Mouse (Mus musculus): ENCODE measurements around the gene Clec4b2. TPM values are rescaled to one million over a fixed set of nuclear protein-coding genes. Genes with fewer than 3 reads are reported as not detected.
"Not testable (repeated sequence)": the region's sequence is repeated elsewhere in the genome, so short reads cannot be mapped to it uniquely, and the experiment has no call there.

The Clec4b2 gene
- total RNA-seq, 2 experiments from 2014 or later, result not detected

DNA sequence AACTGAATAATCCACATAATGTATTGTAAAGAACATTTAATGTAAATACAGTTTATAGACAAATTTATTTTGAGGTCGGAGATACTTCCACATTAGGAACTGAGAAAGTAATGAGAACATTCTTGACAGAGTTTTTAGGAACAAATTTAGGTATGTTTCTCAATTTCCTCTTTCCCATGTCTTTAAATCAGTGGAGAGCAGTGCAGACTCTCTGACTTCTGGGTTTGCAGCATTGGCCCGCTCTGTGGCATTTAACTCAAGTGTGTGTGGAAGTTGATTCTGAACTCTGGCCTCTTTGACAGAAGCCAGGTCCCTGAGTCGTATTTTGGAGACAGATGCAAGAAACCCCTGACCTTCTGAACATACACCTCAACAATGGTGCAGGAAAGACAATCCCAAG lies 57.0 kb downstream of the Clec4b2 start, which contains the start of gene Clec4n:
TSS of gene Clec4n (plus strand) at position 200 of the 400 bp plus-strand sequence.
- intact Hi-C loops (cut with DNase I), result no loop called here
- DNase-seq (ENCODE audit: extremely low spot score in 1 of 2, low spot score in 2 of 2), result no peak
- Histone ChIP-seq H3K4me3 (no peak within 1 kb of the TSS), H3K27ac (no peak within 1 kb of the TSS)
- TF ChIP-seq CTCF (IDR thresholded peaks at IDR 0.05), result no peak

DNA sequence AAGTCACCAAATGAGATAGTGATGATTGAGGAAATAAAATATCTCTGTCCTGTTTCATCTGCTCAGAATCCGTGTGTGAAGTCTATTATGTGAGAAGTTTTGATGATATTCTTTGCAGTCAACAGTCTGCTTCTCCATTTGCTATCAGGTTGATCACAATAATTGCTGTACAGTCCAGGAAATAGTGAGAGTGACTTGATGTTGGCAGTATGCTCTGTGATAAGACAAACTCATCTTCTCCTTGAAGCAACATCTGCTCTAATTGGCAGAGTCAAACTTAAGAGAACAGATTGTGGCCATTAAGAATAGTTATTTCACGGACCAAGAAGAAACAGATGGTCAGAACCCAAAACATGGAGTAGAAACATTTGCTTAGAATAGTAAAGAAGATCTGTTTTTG lies 58.5 kb downstream of the Clec4b2 start:
- intact Hi-C loops (cut with DNase I), result no loop called here
- DNase-seq (ENCODE audit: extremely low spot score in 1 of 2, low spot score in 2 of 2), result no peak
- H3K4me3 ChIP-seq, result no peak overlapping the region
- TF ChIP-seq CTCF (IDR thresholded peaks at IDR 0.05), result no peak
- H3K27ac ChIP-seq, result no peak overlapping the region

- TF ChIP-seq CTCF (IDR thresholded peaks at IDR 0.05), result no peak
- no peak for DNase-seq (ENCODE audit: extremely low spot score in 1 of 2, low spot score in 2 of 2)
- Histone ChIP-seq H3K4me3 (no peak overlapping the region), H3K27ac (no peak overlapping the region)
- intact Hi-C loops (cut with DNase I), result no loop called here
Measured at GRCm38 (mm10) chr6:123237582-123237981, 64.9 kb downstream of the Clec4b2 start.

GRCm38 (mm10) chr6:123244201-123244600 lies 71.5 kb downstream of the Clec4b2 start:
- intact Hi-C loops (cut with DNase I), result no loop called here
- DNase-seq (ENCODE audit: extremely low spot score in 1 of 2, low spot score in 2 of 2), result no peak
- no peak for TF ChIP-seq CTCF (IDR thresholded peaks at IDR 0.05)
- Histone ChIP-seq H3K4me3 (no peak overlapping the region), H3K27ac (no peak overlapping the region)

DNA sequence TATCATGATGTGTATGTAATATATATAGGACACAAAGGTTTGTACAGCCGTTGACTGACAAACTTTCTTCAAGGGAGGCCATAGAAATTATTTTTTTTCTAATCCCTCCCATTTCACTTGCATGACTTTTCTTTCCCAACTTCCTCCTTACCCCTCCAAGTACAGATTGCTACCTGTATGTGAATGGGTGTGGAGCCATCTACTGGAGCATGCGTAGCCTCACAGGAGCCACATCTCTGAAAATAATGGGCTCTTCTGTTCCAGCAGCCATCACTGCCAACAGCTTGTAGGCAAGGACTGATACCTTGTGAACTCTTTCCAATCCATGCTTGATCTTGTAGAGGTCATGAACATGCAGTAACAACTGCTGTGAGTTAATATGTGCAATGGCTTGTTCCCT lies 76.2 kb downstream of the Clec4b2 start:
- intact Hi-C loops (cut with DNase I); DNase-seq (ENCODE audit: extremely low spot score in 1 of 2, low spot score in 2 of 2); H3K27ac ChIP-seq; H3K4me3 ChIP-seq: not testable (repeated sequence)

DNA sequence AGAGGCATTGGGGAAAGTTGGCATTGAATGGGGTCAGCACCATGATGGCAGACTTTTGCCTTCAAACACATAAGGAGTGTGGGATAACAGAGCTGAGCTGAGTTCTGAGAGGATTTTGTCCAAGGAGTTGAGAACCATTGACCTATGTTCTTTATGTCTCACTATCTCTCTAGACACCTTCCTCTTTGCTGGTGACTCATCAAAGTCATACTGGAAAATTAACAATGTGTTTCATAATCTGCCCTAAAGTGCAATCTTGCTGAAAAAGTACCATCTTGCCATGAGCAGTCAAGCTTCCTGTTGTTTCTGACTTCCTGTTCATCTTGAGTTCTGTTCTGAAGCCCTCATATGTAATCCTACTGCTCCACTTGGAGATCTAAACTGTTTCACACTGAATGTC lies 80.0 kb downstream of the Clec4b2 start:
- intact Hi-C loops (cut with DNase I), result loop anchor here (10.0 kb wide), 1 partner anchor 358 kb away; no protein-coding TSS in a partner anchor

More for the DNA sequence above, 80.0 kb downstream of the Clec4b2 start:
- no peak for DNase-seq (ENCODE audit: extremely low spot score in 1 of 2, low spot score in 2 of 2)
- H3K27ac ChIP-seq, result no peak overlapping the region
- TF ChIP-seq CTCF (IDR thresholded peaks at IDR 0.05), result no peak
- H3K4me3 ChIP-seq, result no peak overlapping the region

Other genes starting within 250 kb of the Clec4b2 start
- gene Clec4a3, start 220.4 kb upstream of the Clec4b2 start, total RNA-seq (2021), result 1 to 10 TPM; 1.5 to 2.0 TPM
- not detected for gene Clec4a4, start 182.5 kb upstream of the Clec4b2 start, total RNA-seq (2021)
- gene Clec4b1, start 122.9 kb upstream of the Clec4b2 start, total RNA-seq (2021), result not detected
- 1 to 10 TPM; 2.1 to 2.6 TPM for gene Clec4a2, start 66.5 kb upstream of the Clec4b2 start, total RNA-seq (2021)
- not detected for gene Clec4n, start 57.0 kb downstream of the Clec4b2 start, total RNA-seq (2021)
- gene Clec4d, start 89.2 kb downstream of the Clec4b2 start, total RNA-seq (2021), result not detected
- gene Clec4e, start 117.0 kb downstream of the Clec4b2 start, total RNA-seq (2021), result not detected
- gene Vmn2r19, start 135.4 kb downstream of the Clec4b2 start, total RNA-seq (2021), result not detected
- gene Vmn2r20, start 245.2 kb downstream of the Clec4b2 start, total RNA-seq (2021), result not detected